Mouse (Mus musculus): ENCODE results near the gene Cbwd1.
A peak's percentile ranks its signal among the peaks of the same experiment; 100 is the strongest.

The Cbwd1 gene

DNA sequence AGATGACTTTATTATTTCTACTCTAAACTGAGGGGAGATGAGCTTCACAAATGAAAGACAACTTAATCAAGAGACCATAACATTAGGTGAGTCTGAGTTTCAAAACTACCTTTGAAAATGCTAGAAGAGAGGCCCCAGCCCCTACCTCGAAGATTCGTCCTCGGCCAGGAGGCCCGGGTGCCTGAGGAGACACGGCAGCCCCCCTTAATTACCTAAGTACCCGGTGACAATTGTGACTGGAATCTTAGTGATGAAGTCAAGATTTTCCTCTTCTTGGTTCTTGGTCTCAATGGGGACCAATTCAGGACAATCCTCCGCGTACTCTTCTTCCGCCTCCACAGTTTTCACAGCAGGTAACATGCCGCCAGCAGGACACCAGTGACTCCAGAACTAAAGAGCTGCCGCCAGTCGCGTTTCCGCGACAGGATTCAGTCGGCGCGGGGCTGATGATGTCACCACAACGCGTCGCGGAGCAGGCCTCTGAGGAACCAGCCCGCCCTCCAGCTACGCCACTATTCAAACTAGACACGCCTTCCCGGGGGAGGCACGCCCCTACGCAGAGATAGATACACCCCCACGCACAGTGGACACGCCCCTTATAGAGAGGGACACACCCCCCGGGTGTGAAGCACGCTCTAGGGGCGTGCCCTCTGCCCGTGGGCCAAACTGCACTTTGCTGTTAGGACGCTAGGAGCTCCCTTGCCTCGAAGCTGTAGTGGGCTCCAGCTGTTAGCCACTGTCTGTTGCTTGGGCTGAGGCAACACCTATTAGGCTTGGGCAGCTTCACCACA is at the start of gene Cbwd1:
TSS of gene Cbwd1 (minus strand) at position 439 of the 791 bp plus-strand sequence.
- DNase-seq (ENCODE audit: low read depth), result peak; percentile 100

GRCm38 (mm10) chr19:25008509-25008908 is 47.1 kb upstream of the Cbwd1 start:
- no peak for DNase-seq (ENCODE audit: low read depth)

GRCm38 (mm10) chr19:25006686-25007085 is 45.3 kb upstream of the Cbwd1 start:
- no peak for DNase-seq (ENCODE audit: low read depth)

DNA sequence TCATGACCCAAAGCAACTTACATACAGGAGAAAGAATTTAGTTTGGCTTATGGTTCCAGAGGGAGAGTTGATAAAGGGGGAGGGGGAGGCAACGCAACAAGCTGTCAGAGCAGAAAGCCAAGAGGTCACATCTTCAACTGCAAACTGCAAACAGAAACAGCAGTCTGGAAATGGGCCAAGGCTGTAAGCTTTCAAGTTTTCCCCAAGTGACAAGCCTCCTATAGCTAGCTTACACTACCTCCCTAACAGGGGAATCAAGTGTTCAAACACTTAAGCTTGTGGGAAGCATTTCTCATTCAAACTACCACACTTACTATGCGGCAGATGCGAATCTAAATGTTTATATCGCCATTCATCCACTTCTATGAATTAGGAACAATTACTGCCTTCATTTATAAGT is 42.4 kb upstream of the Cbwd1 start:
- DNase-seq (ENCODE audit: low read depth), result peak; percentile 49

DNA sequence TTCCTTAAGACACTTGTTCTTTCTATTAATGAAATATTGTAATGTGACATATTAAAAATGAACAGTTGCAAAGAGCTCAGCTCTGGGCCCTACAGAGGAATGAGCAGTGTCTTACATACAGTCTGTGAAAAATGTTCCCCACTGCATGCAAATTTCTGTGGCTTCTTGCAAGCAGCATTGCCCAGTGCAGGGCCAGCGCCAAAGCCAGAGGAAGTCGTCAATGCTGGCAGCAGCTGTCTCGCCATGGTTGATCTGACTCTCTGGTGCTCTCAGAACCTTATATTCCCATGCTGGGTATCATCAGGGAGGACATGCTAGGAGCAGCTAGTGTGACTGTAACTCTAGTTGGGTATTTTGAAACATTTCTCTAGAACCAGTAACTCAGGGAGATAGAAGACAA is 41.4 kb upstream of the Cbwd1 start:
- no peak for DNase-seq (ENCODE audit: low read depth)

- no peak for DNase-seq (ENCODE audit: low read depth)
Measured at GRCm38 (mm10) chr19:25002032-25002431, 40.6 kb upstream of the Cbwd1 start.

- DNase-seq (ENCODE audit: low read depth), result peak; percentile 31
Measured at GRCm38 (mm10) chr19:25000153-25000552, 38.7 kb upstream of the Cbwd1 start.

GRCm38 (mm10) chr19:24999201-24999886 is 37.9 kb upstream of the Cbwd1 start, which contains the start of gene Dock8:
Gene Dock8, plus strand, starts transcription at chr19:24999534.
- DNase-seq (ENCODE audit: low read depth), result peak; percentile 77

DNA sequence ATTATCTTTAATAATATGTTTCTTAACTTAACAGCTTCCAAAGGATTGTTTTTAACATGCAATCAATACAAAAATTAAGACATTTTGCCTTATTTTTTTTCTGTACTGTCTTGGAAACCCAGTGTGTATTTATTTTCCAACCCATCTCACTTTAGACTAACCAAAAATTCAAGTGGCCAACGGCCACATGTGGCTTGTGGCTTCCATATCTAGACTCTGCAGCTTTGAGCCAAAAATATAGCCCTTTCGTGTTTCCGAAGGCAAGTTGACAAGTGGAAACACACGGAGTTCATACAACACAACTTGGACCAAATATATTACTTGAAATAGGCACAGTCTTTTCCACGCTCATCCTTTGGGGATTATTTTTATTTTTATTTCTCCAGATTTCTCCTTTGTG is 37.2 kb upstream of the Cbwd1 start:
- no peak for DNase-seq (ENCODE audit: low read depth)

- no peak for DNase-seq (ENCODE audit: low read depth)
Measured at GRCm38 (mm10) chr19:24996815-24997704, 35.6 kb upstream of the Cbwd1 start.

DNA sequence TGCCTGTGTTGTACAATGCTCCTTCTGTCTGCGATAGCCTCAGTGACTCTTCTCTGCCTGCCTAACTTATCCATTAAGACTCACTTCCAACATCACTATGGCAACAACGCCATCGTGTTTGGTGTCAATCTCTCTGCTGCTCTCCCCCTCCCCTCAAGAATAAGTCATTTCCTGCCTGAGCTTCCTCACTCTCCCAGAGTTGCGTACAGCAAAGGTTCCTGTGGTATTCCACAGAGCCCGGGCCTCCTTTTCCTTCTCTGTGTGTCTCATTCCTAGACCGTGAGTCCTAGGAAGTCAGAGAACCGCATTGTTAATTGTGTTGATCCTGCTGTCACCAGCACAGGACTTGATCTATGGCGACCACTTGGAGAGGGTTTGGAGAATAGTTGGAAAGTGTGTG is 33.5 kb upstream of the Cbwd1 start:
- DNase-seq (ENCODE audit: low read depth), result peak; percentile 77

DNA sequence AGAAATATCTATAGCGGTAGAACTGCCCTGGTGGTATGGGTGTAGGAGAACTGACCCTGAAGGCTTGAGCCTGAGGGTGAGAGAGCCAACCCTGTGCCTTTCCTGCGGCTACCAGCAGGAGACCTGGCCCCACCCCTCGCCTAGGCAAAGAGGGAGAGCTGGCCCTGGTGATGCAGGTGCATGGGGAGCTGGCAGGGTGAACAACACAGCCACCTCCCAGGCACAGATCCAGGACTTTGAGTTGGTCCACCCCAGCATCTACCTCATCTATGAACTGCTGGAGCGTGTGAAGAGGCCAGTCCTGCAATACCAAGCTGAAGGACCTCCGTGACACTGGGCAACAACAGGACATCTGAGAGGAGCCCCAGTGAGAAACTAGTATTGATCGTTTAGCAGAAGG is 32.1 kb upstream of the Cbwd1 start:
- no peak for DNase-seq (ENCODE audit: low read depth)

GRCm38 (mm10) chr19:24990138-24990822 is 28.9 kb upstream of the Cbwd1 start:
- no peak for DNase-seq (ENCODE audit: low read depth)

DNA sequence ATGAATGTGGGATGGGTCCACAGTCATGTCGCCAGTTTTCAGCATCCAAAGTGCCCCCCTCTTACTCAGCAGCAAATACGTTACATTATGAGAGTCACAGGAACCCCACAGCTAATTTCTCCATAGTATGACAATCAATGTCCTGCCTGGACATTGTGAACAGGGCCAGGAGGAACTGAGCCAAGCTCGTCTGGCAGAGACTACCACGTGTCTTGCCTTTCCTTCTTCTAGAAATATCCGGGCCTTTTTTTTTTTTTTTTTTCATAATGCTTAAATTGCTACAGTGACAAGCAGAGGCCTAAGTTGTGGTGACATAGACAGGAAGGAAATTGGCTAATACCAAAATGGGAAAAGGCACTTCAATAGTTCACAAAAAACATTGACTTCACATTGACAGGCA is 27.4 kb upstream of the Cbwd1 start:
- DNase-seq (ENCODE audit: low read depth), result no peak

GRCm38 (mm10) chr19:24987355-24987754 is 25.9 kb upstream of the Cbwd1 start:
- DNase-seq (ENCODE audit: low read depth), result no peak

- DNase-seq (ENCODE audit: low read depth), result no peak
Measured at GRCm38 (mm10) chr19:24985045-24985444, 23.6 kb upstream of the Cbwd1 start.

- no peak for DNase-seq (ENCODE audit: low read depth)
Measured at GRCm38 (mm10) chr19:24983857-24984498, 22.6 kb upstream of the Cbwd1 start.

DNA sequence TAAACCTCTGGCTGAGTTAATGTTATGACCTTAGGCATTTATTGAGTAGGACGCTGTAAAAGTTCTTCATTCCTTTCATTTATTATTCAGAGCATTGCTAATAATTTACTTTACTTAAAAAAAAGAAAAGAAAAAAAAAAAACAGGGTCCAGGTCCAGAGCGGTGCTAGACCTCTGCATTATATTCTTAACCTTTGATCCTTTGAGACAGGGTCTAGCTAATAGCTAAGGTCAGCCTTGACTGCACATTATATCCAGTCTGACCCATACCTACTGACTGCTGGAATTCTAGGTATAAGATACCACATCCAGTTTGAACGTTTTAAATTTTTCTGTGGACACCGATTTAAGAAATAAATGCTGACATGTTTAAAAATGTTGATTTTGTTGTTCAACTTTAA is 21.6 kb upstream of the Cbwd1 start:
- DNase-seq (ENCODE audit: low read depth), result no peak

DNA sequence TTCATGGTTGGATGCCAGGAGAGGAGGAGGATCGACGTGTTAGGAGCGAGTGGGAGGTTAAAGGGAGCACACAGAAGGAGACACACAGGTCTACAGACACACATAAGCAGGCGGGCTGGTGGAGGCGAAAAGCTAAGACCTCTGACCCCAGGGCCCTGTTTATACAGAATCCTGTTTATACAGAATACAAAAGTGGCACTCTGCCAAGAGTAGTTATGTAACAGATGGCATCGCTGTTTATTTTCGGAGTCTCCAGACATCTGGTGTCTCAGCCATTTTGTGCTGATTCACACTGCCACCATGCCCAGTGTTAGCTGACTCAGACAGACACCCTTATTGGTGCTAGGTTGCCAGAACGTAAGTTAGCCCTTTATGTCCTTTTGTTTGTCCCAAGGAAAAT is 19.9 kb upstream of the Cbwd1 start:
- peak; percentile 79 for DNase-seq (ENCODE audit: low read depth)

DNA sequence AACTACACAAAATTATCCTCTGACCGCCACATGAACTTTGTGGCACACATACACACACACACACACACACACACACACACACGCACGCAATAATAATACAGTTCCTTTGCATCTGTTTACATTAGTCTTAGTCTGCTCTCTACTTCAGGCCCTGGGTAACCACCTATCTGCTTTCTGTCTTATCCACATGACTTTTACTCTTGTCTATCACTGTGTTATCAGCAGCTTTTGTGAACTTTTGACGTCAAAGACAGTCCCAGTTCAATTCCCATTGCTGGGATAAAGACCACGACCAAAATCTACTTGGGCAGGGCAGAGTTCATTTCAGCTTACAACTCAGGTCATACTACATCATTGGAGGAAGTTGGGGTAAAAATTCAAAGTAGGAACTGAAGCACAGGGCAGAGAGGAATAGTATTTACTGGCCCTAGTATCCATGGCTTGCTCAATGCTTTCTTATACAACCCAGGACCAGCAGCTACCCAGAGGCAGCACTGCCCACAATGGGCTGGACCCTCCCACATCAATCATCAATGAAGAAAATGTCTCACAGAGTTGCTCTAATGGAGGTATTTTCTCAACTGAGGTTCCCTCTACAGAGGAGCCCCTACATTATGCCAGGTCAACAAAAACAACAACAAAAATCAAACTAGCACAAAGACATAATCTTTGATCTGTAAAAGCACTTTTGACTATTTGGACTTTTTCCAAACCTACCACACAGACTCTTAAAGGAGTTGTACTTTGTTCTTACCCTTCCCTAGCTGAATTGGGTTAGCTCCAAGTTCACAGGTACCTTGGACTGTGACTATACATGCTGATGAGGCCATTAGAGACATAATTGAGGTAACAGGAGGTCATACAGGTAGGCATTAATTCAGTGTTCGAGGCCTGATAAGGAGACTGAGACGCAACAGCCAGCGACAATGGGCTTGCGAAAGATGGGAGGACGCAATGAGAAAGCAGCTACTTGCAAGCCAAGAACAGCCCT is 17.7 kb upstream of the Cbwd1 start:
- DNase-seq (ENCODE audit: low read depth), result no peak
